Mouse (Mus musculus) gastrocnemius, adult 2 months (tissue): Measurements from ENCODE around the gene Khsrp. TPM values are rescaled to one million over a fixed set of nuclear protein-coding genes. Genes with fewer than 3 reads are reported as not detected.

Experiments used
- DNase-seq: peaks from one replicate; pipeline ENCODE4 v3.0.0; 2022
- H3K27ac ChIP-seq: fragments of 200-600 bp; 2 replicates; pipeline ENCODE4 v1.8.1; 2022; ENCODE audit warnings: mild to moderate bottlenecking
- H3K4me3 ChIP-seq: fragments of 200-600 bp; 2 replicates; pipeline ENCODE4 v1.8.1; 2022; ENCODE audit warnings: mild to moderate bottlenecking, moderate library complexity
- CTCF ChIP-seq: fragments of 200-600 bp; IDR thresholded peaks from 2 replicates; pipeline ENCODE4 v1.8.1; 2022; ENCODE audit warnings: antibody characterized with exemption, mild to moderate bottlenecking, moderate library complexity
- intact Hi-C: fragments of 180-260 bp; cut with DNase I; formaldehyde crosslinking; loops from one replicate; pipeline ENCODE4 v1.15.1; 2025
- total RNA-seq, 2 experiments: library from RNA; stranded (reverse); gene quantifications; 2 replicates each; pipeline ENCODE4 v1.2.3; 2021

Gene Khsrp
- total RNA-seq, 2 experiments from 2014 or later: 26.6 to 30.5 TPM

DNA sequence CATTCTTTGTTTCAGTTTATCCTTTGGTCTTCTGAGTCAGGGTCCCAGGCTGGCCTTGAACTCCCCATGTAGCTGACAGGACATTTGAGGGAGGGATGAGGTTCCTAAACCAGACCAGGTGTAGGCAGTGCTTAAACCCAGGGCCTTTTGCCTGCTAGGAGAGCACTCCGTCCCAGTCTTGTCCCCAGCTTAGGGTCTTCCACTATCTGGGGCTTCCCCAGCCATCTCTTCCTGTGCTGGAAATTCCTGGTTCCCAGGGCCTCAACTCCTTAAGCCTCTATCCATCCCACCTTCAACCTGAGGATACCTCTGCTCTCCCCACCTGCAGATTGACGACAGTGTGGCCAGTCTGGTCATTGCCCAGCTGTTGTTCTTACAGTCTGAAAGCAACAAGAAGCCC is 40.4 kb downstream of the Khsrp start:
- intact Hi-C loops: loop anchor here (5.0 to 10.0 kb wide), 2 partner anchors 254 to 341 kb away; partner anchors contain the start of genes Gpr108 and Trip10
- no peak for TF ChIP-seq CTCF
- Histone ChIP-seq H3K27ac (peak overlapping the region; percentile 93), H3K4me3 (peak overlapping the region; percentile 76)
- DNase-seq: no peak

DNA sequence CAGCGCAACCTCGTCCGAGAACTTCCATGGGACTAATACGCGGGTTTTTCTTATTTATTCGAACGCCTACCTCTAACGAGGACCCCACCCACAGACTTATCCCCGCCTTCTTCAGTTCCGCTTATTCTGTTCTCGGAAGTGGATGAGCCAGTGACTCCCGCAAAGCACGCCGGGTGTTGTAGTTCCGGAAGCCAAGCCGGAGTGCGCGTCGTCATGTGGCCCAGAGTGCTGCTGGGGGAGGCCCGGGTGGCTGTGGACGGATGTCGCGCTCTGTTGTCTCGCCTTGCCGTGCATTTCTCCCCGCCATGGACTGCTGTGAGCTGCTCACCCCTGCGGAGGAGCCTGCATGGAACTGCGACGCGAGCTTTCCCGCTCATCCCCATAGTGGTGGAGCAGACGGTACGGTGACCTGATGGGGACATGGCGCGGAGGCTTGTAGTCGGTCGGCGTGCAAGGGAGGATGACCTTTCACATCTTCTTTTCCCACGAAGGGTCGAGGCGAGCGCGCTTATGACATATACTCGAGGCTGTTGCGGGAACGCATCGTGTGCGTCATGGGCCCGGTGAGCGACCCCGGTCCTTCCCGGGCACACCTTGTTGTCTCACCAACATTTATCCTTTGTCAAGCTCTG is 41.1 kb downstream of the Khsrp start, which contains the start of gene Clpp:
Gene Clpp, plus strand, starts transcription at position 191 of the 632 bp plus-strand sequence.
- Histone ChIP-seq H3K4me3 (peak within 1 kb of the TSS; percentile 76), H3K27ac (peak within 1 kb of the TSS; percentile 93)
- intact Hi-C loops: loop anchor here (5.0 to 10.0 kb wide), 2 partner anchors 255 to 342 kb away; partner anchors contain the start of genes Gpr108 and Trip10
- TF ChIP-seq CTCF: no peak
- peak; percentile 96 for DNase-seq

DNA sequence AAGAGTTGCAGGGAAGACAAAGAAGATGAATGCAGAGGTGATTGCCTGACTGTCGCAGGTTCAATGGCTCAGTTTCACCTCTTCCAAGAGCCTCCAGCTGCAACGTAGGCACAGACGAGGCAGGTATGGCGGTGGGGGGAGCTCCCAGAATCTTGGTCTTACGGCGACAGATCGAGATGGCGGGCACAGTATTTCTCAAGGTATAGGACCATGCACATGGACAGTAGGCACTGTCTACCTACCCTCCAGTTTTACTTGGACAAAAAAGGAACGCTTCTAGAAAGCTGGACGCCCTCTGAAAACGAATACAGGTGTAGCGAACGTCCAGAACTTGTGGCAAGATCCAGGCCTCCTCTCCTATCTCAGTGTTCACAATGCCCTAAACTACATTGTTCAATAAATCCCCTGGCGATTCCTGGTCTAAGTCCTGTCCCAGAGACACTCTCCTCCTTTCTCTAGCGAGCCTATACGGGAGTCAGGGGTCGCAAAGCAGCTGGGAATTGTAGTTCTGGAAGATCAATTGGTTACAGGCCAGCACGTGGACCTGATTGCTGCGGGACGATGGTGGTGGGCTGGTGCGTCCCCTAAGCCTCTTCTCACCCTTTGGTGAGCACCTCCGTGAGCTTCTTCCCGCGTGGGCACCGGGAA is 41.7 kb downstream of the Khsrp start:
- H3K27ac ChIP-seq: peak overlapping the region; percentile 93
- H3K4me3 ChIP-seq: peak overlapping the region; percentile 76
- intact Hi-C loops: loop anchor here (5.0 to 10.0 kb wide), 3 partner anchors 52 to 343 kb away; partner anchors contain the start of genes Gpr108, Mllt1 and Trip10
- no peak for TF ChIP-seq CTCF
- peak; percentile 80 for DNase-seq

DNA sequence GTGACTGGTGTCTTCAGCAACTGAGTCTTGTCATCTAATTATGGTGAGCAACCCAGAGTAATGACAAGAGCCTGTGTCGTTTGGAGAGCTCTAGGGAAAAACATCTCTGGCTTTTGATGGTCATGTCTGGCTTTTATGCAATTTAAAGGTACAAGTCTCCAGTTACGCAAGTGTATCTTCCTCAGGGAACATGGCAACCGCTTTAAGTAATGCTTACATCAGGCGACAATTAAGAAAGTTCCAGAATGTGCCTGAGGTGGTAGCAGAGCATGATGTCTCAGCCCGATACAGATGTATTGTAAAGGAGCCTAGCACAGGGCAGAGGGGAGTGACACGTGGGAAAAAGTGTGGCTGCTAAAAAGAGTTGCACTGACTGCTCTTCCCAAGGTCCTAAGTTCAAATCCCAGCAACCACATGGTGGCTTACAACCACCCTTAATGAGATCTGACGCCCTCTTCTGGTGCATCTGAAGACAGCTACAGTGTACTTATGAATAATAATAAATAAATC is 42.3 kb downstream of the Khsrp start:
- Histone ChIP-seq H3K27ac (peak overlapping the region; percentile 93), H3K4me3 (peak overlapping the region; percentile 76)
- no peak for DNase-seq
- intact Hi-C loops: loop anchor here (5.0 kb wide), 1 partner anchor 52 kb away; the partner anchor contains the start of gene Mllt1
- TF ChIP-seq CTCF: peak; percentile 17; the same call in 1 of the 2 replicates

DNA sequence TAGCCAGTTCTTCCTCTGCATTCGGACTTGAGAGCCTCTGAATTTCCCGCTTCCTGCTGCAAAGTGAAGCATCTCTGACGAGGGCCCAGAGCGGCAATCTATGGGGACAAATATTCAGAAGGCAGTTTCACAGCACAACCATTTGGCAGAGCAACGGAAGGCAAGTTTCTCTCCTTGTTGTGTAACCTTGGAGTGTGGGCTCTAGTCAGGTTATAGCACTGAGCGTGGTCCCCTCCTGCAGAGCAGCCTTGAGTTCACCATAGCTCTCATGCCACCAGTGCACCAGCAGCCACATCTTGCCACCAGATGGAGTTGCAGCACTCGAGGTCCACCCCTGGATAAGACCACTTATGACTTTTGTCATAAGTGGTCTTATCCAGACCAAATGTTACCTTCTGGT is 42.9 kb downstream of the Khsrp start:
- DNase-seq: no peak
- intact Hi-C loops: loop anchor here (5.0 kb wide), 1 partner anchor 51 kb away; the partner anchor contains the start of gene Mllt1
- Histone ChIP-seq H3K4me3 (no peak overlapping the region), H3K27ac (no peak overlapping the region)
- TF ChIP-seq CTCF: no peak

DNA sequence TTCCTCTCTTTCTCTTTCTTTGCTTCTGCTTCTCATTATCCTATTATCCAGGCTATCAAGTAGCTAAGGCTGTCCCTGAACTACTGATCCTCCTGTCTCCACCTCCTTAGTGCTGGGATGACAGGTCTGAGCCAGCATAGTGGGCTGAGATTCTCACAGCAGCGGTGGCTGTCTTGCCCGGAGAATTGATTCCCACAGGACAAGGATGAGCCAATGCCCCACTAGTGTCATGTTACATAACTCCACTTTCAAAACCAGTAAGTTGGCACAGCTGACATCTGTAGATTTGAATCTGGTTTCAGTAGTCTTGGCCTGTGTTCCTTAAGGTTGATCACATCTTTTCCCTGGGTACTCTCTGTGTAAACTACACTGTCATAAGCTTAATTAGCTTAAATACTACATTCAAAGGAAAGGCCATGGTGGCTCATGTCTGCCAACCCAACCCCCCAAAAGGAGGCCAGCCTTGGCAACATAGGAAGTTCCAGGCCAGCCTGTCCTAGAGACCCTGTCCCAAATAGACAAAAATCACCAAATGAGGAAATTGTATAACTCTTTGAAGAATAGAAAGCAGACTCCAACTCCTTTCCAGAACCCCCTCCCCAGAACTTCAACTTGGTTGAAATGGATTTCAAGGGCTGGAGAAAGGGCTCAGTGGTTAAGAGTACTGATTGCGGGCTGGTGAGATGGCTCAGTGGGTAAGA is 45.1 kb downstream of the Khsrp start:
- intact Hi-C loops: loop anchor here (5.0 kb wide), 1 partner anchor 49 kb away; the partner anchor contains the start of gene Mllt1
- Histone ChIP-seq H3K27ac (no peak overlapping the region), H3K4me3 (no peak overlapping the region)
- no peak for TF ChIP-seq CTCF
- DNase-seq: no peak

DNA sequence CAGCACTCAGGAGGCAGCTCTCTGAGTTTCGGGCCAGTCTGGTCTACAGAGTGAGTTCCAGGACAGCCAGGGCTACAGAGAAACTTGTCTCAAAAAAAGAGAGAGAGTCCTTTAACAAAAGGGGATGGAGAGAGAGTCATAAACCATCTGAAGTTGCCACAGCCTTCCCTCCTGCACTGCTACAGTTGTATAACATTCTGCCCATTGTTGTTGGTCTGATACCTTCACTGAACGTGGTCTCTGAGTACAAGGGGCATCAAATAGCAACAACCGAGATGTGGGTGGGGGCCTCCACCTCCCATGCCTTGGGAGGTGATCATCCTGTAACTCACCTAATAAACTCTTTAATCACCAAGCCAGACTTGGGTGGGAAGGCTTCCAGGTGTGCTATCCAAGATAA is 45.7 kb downstream of the Khsrp start:
- intact Hi-C loops: loop anchor here (5.0 kb wide), 1 partner anchor 48 kb away; the partner anchor contains the start of gene Mllt1
- DNase-seq: no peak
- no peak for TF ChIP-seq CTCF
- Histone ChIP-seq H3K27ac (no peak overlapping the region), H3K4me3 (no peak overlapping the region)

DNA sequence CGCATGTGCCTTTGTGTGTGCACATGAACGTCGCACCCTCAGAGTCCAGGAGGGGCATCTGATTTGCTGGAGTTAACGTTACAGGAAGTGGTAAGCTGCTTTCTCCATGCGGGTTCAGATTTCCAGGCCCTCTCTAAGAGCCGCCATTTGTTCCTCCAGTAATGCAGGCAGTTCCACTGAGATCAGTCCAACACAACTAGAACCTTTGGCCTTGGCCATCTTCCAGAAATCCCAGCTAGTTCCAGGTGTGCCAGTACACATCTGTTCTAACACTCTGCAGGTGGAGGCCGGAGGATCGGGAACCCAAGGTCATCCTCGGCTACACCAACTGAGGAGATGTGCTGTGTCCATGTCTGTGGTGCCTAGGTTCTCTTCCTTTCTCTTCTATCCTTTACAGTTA is 46.4 kb downstream of the Khsrp start:
- intact Hi-C loops: loop anchor here (5.0 kb wide), 1 partner anchor 48 kb away; the partner anchor contains the start of gene Mllt1
- DNase-seq: no peak
- no peak for TF ChIP-seq CTCF

DNA sequence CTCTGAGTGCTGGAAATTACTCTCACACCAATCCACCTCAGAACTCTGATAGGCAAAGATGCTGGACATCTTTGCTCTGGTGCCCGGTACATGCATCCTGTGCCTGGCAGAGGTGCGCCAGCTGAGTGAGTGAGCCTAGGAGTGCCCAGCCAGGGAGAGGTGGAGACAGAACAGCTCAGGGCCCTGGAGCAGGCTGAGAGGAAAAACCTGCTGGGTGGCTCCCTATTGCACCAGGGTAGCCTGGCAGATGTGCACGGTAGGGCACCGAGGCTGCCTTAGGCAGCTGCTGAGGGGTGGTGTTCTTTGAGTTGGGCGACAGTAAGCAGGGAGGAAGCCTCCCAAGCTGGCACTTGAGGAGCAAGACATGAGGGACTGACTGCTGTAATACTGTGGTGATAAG is 49.3 kb downstream of the Khsrp start, which contains the start of gene Acer1:
Gene Acer1, minus strand, starts transcription at position 114 of the 400 bp plus-strand sequence.
- Histone ChIP-seq H3K4me3 (no peak within 1 kb of the TSS), H3K27ac (no peak within 1 kb of the TSS)
- DNase-seq: no peak
- no peak for TF ChIP-seq CTCF
- intact Hi-C loops: no loop called here

More for the DNA sequence above, 46.4 kb downstream of the Khsrp start:
- H3K4me3 ChIP-seq: no peak overlapping the region
- H3K27ac ChIP-seq: no peak overlapping the region

DNA sequence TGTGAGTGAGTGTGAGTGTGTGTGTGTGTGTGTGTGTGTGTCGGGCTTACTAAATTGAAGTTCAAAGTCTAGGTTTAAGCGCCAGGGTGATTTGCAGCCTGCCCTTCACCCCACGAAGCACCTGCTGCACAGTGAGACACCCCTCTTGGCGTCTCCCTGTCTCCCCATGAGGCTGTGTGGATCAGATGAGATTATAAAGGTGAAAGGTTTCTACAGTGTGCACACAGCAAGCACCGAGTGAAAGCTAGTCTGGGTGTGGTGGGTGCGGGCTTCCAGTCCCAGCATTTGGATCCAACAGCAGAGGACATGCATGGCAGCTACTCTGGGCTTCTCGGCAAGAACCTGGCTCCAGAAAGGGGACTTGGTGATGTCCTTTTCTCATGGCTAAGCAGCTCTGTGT is 50.3 kb downstream of the Khsrp start:
- H3K4me3 ChIP-seq: no peak overlapping the region
- intact Hi-C loops: no loop called here
- H3K27ac ChIP-seq: no peak overlapping the region
- no peak for DNase-seq
- no peak for TF ChIP-seq CTCF

DNA sequence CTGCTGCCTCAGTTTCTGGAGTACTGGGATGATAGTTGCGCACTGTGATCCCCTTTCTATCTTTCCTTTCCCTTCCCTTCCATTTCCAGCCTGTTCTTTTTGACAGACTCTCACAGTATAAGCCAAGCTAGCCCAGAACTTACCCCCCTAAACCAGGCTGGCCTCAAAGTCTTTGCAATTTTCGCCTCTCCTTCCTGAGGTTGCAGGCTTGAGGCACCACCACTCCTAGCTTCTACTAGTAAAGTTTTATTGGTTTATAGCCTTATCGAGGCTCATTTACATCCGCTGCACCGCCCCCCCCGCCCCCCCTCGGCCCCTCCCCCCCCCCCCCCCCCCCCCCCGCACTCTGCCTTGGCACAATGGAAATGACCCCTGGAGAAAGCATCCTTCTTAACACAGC is 51.8 kb downstream of the Khsrp start:
- no peak overlapping the region for H3K27ac ChIP-seq
- DNase-seq: no peak
- intact Hi-C loops: no loop called here
- TF ChIP-seq CTCF: no peak
- H3K4me3 ChIP-seq: no peak overlapping the region

DNA sequence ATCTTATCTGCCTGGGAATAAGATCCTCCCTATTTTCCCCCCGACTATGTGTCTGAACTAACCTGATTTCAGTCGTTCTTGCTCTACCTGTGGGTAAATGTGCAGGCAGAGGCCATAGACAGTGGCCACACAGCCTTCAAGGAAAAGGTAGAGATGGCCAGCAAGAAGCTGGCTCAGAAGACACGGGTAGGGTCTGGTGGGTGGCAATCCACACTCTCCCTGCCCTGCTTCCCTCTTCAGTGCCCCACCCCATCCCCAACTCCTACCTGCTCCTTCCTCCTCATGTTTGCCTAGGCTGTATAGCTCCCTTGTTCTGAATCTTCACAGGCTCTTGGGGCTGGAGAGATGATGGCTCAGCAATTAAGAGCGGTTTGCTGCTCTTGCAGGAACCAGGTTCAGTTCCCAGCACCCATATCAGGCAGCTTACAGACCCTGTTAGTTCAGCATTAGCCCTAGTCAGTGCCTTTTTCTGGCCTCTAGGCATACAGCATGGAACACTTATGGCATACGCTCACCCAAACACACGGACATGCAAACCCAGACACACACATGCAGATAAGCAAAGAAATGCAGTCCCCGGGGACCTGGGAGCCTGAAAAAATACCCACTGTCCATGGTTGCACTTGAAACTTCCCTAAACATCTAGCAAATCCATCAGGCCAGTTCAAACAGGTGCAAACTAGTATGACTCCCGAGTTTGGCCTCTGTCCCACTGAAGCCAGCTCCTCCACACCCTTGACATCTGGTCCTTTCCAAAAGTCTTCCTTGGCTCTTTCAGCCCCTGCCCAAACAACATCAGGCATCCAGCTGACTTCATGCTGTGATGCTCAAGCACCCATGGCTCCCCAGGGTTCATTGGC is 54.6 kb downstream of the Khsrp start:
- no peak for DNase-seq
- H3K27ac ChIP-seq: no peak overlapping the region
- TF ChIP-seq CTCF: no peak
- no peak overlapping the region for H3K4me3 ChIP-seq
- intact Hi-C loops: no loop called here
